Mouse (Mus musculus) kidney, adult 9 months (tissue): ENCODE measurements around the gene Gpr12.
"Not testable (repeated sequence)": the region's sequence is repeated elsewhere in the genome, so short reads cannot be mapped to it uniquely, and the experiment has no call there.

Experiments
- DNase-seq: peaks from one replicate; pipeline ENCODE4 v3.0.0; 2022

The Gpr12 gene

GRCm38 (mm10) chr5:146584478-146585306, at the start of gene Gpr12:
Gene Gpr12 (minus strand): TSS chr5:146585239.
- DNase-seq, result no peak

GRCm38 (mm10) chr5:146631602-146632001, 46.6 kb upstream of the Gpr12 start:
- DNase-seq, result no peak

- DNase-seq, result no peak
Observed at GRCm38 (mm10) chr5:146630961-146631360, 45.9 kb upstream of the Gpr12 start.

GRCm38 (mm10) chr5:146629636-146630035, 44.6 kb upstream of the Gpr12 start:
- no peak for DNase-seq

- DNase-seq, result no peak
Observed at GRCm38 (mm10) chr5:146628804-146629203, 43.8 kb upstream of the Gpr12 start.

- DNase-seq, result peak; percentile 6
Observed at GRCm38 (mm10) chr5:146627901-146628300, 42.9 kb upstream of the Gpr12 start.

GRCm38 (mm10) chr5:146625635-146626311, 40.7 kb upstream of the Gpr12 start:
- DNase-seq, result no peak

GRCm38 (mm10) chr5:146611830-146612229, 26.8 kb upstream of the Gpr12 start:
- no peak for DNase-seq

GRCm38 (mm10) chr5:146611009-146611408, 26.0 kb upstream of the Gpr12 start:
- DNase-seq, result no peak

GRCm38 (mm10) chr5:146609646-146610045, 24.6 kb upstream of the Gpr12 start:
- no peak for DNase-seq

- DNase-seq, result no peak
Observed at GRCm38 (mm10) chr5:146607816-146608215, 22.8 kb upstream of the Gpr12 start.

- DNase-seq, result no peak
Observed at GRCm38 (mm10) chr5:146606895-146607294, 21.9 kb upstream of the Gpr12 start.

GRCm38 (mm10) chr5:146606221-146606620, 21.2 kb upstream of the Gpr12 start:
- DNase-seq, result no peak

- peak; percentile 40 for DNase-seq
Observed at GRCm38 (mm10) chr5:146599970-146600369, 14.9 kb upstream of the Gpr12 start.

GRCm38 (mm10) chr5:146599216-146599615, 14.2 kb upstream of the Gpr12 start:
- not testable (repeated sequence) for DNase-seq

GRCm38 (mm10) chr5:146598215-146599119, 13.4 kb upstream of the Gpr12 start:
- DNase-seq, result no peak

- no peak for DNase-seq
Observed at GRCm38 (mm10) chr5:146597503-146597874, 12.4 kb upstream of the Gpr12 start.

GRCm38 (mm10) chr5:146596612-146597502, 11.8 kb upstream of the Gpr12 start:
- no peak for DNase-seq

- DNase-seq, result no peak
Observed at GRCm38 (mm10) chr5:146592580-146592979, 7.5 kb upstream of the Gpr12 start.

GRCm38 (mm10) chr5:146591636-146592035, 6.6 kb upstream of the Gpr12 start:
- DNase-seq, result no peak

- peak; percentile 15 for DNase-seq
Observed at GRCm38 (mm10) chr5:146590987-146591386, 5.9 kb upstream of the Gpr12 start.
